Mouse (Mus musculus) heart, embryonic 16.5 days (tissue): ENCODE measurements around the gene Hps1. TPM values are rescaled to one million over a fixed set of nuclear protein-coding genes. Genes with fewer than 3 reads are reported as not detected.
A peak's percentile ranks its signal among the peaks of the same experiment; 100 is the strongest.

Experiments
- ATAC-seq: fragments of 200-750 bp; cut with Nextera tagmentation; replicated peaks from 2 replicates; pipeline ENCODE4 v1.8.0; 2017; ENCODE audit warnings: moderate number of reproducible peaks; ENCODE audit not compliant: insufficient read depth, low FRiP score; ENCODE audit errors: extremely low read depth
- H3K27ac ChIP-seq: fragments of 300-500 bp; sonication (generic); 2 replicates; pipeline ENCODE4 v1.5.1; 2014; ENCODE audit warnings: mild to moderate bottlenecking, low read length, control low read depth, moderate library complexity
- H3K27me3 ChIP-seq: fragments of 300-500 bp; sonication (generic); 2 replicates; pipeline ENCODE4 v1.6.1; 2014; ENCODE audit warnings: low read length, mixed read lengths; ENCODE audit not compliant: control insufficient read depth, insufficient read depth
- H3K36me3 ChIP-seq: fragments of 300-500 bp; sonication (generic); 2 replicates; pipeline ENCODE4 v1.6.1; 2014; ENCODE audit not compliant: control insufficient read depth, insufficient read depth
- H3K4me1 ChIP-seq: fragments of 300-500 bp; sonication (generic); 2 replicates; pipeline ENCODE4 v1.6.1; 2014; ENCODE audit warnings: low read length, mixed read lengths; ENCODE audit not compliant: control insufficient read depth, insufficient read depth
- H3K4me2 ChIP-seq: fragments of 300-500 bp; sonication (generic); 2 replicates; pipeline ENCODE4 v1.6.1; 2014; ENCODE audit warnings: low read depth, mild to moderate bottlenecking, control low read depth, low read length
- H3K4me3 ChIP-seq: fragments of 300-500 bp; sonication (generic); 2 replicates; pipeline ENCODE4 v1.5.1; 2014; ENCODE audit warnings: mild to moderate bottlenecking, control low read depth, low read length
- H3K9ac ChIP-seq: fragments of 300-500 bp; sonication (generic); 2 replicates; pipeline ENCODE4 v1.6.1; 2014; ENCODE audit warnings: low read length, control low read depth
- H3K9me3 ChIP-seq: fragments of 300-500 bp; sonication (generic); replicated peaks from 2 replicates; pipeline ENCODE4 v1.6.1; 2016; ENCODE audit warnings: low read length; ENCODE audit not compliant: control insufficient read depth
- WGBS: fragments of 180-500 bp; shearing (Covaris S2); extraction: QIAGEN DNeasy Blood & Tissue Kit; methylation state at CpG from one replicate; pipeline ENCODE4 v1.1.7; 2014; 5-methylcytosine and 5-hydroxymethylcytosine counted together
- polyA plus RNA-seq: library from polyadenylated mRNA; unstranded; fragments of >200 nt; fragmentation: Nextera tagmentation; extraction: Ambion mirVana; gene quantifications from 2 replicates; pipeline ENCODE4 v1.2.1, GENCODE M21; 2015

Gene Hps1
- polyA plus RNA-seq, 1 experiment from 2014 or later: 6.7 TPM

- Histone ChIP-seq H3K9me3 (no peaks in the 10 kb centered on the region), H3K9ac (no peak overlapping the region), H3K4me1 (peaks cover 13% of the 10 kb centered on the region), H3K27me3 (no peaks in the 10 kb centered on the region), H3K27ac (no peak overlapping the region), H3K4me2 (no peak overlapping the region), H3K4me3 (no peak overlapping the region), H3K36me3 (no peaks in the 10 kb centered on the region)
- WGBS: 73% methylated on average over 4 of the region's 4 CpGs
- ATAC-seq: no peak
Measured at GRCm38 (mm10) chr19:42745869-42746224, 33.9 kb downstream of the Hps1 start.

- 60% methylated on average over 9 of the region's 9 CpGs for WGBS
- Histone ChIP-seq H3K4me3 (no peak overlapping the region), H3K27ac (no peak overlapping the region)
Measured at GRCm38 (mm10) chr19:42745084-42745868, 34.5 kb downstream of the Hps1 start.

GRCm38 (mm10) chr19:42744162-42744586 lies 35.6 kb downstream of the Hps1 start:
- peak; percentile 77; the same call in 1 of the 2 replicates for ATAC-seq
- Histone ChIP-seq H3K27ac (no peak overlapping the region), H3K36me3 (no peaks in the 10 kb centered on the region), H3K4me3 (no peak overlapping the region), H3K9me3 (no peaks in the 10 kb centered on the region), H3K9ac (no peak overlapping the region), H3K4me1 (peaks cover 6% of the 10 kb centered on the region; the same call in 1 of the 2 replicates), H3K27me3 (no peaks in the 10 kb centered on the region), H3K4me2 (no peak overlapping the region)
- 11% methylated on average over 4 of the region's 4 CpGs for WGBS

More at GRCm38 (mm10) chr19:42745084-42745868, 34.5 kb downstream of the Hps1 start:
- Histone ChIP-seq H3K9me3 (no peaks in the 10 kb centered on the region), H3K27me3 (no peaks in the 10 kb centered on the region), H3K4me2 (no peak overlapping the region), H3K36me3 (no peaks in the 10 kb centered on the region), H3K4me1 (peaks cover 11% of the 10 kb centered on the region), H3K9ac (no peak overlapping the region)
- ATAC-seq: no peak

DNA sequence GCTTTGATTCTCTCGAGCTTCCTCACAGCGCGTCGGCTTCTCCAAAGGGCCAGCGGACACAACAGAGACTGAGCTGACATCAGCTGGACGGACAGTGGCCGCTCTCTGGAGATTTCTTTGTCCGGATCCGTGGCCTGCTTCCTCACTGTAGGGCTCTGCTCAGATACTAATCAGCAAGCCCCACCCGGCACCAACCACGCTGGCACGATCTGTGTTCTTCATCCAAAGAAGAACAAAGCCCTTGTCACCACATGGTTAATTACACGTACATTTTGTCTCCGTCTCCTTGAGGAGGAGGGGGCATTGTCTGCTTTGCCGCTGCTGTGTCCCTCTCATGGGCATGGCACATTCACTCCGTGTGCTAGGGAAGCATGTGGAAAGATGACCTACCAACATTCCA lies 36.5 kb downstream of the Hps1 start:
- WGBS: 74% methylated on average over 16 of the region's 16 CpGs
- Histone ChIP-seq H3K36me3 (no peaks in the 10 kb centered on the region), H3K9ac (no peak overlapping the region), H3K27me3 (no peaks in the 10 kb centered on the region), H3K4me3 (no peak overlapping the region), H3K4me1 (peaks cover 6% of the 10 kb centered on the region; the same call in 1 of the 2 replicates), H3K4me2 (no peak overlapping the region), H3K9me3 (no peaks in the 10 kb centered on the region), H3K27ac (no peak overlapping the region)
- no peak for ATAC-seq

DNA sequence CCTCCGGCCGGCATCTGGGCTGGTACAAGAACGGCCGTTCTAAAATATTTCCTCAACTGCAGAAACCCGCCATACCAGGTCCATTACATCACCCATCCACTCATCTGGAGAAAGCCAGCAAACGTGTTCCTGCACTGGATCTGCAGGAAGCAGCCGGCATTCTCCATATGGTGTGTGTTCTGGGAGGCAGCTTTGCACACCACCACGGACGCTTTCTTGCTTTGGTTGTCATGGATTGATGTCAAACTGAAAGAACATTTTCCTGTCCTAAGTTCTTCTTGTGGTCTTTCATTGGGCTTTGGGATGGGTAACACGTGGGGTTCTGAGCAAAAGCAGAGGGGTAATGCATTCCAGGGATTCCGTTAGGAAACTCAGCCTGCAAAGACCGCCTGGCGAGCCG lies 37.9 kb downstream of the Hps1 start:
- H3K27ac ChIP-seq: no peak overlapping the region
- no peak overlapping the region for H3K9ac ChIP-seq
- H3K9me3 ChIP-seq: no peaks in the 10 kb centered on the region
- no peak overlapping the region for H3K4me3 ChIP-seq
- H3K4me2 ChIP-seq: peak overlapping the region; percentile 27
- no peak for ATAC-seq
- 34% methylated on average over 14 of the region's 14 CpGs for WGBS
- no peaks in the 10 kb centered on the region for H3K36me3 ChIP-seq
- peaks cover 6% of the 10 kb centered on the region; the same call in 1 of the 2 replicates for H3K4me1 ChIP-seq
- no peaks in the 10 kb centered on the region for H3K27me3 ChIP-seq

- Histone ChIP-seq H3K4me2 (no peak overlapping the region), H3K9ac (no peak overlapping the region), H3K4me1 (peaks cover 6% of the 10 kb centered on the region; the same call in 1 of the 2 replicates), H3K4me3 (no peak overlapping the region), H3K9me3 (no peaks in the 10 kb centered on the region), H3K27ac (no peak overlapping the region), H3K27me3 (no peaks in the 10 kb centered on the region), H3K36me3 (no peaks in the 10 kb centered on the region)
- no peak for ATAC-seq
- WGBS: 83% methylated on average over 8 of the region's 8 CpGs
Measured at GRCm38 (mm10) chr19:42740163-42740899, 39.4 kb downstream of the Hps1 start.

DNA sequence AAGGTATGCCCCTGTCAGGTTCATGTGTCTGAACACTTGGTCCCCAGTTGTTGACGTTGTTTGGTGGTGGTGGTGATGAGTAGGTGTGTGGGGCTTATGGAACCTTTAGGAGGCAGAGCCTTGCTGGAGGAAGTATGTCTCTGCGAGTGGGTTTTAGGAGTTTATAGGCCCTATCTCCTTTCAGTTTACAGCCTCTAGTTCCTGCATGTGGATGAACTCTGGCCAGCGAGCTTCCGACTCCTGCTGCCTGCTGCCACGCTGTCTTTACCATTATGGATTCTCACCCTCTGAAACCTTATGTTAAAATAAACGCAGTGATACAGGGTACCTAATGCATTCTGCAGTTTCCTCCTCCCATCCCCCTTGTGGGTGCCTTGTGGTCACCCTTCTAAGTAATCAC lies 40.0 kb downstream of the Hps1 start:
- WGBS: 84% methylated on average over 6 of the region's 6 CpGs
- Histone ChIP-seq H3K36me3 (no peaks in the 10 kb centered on the region), H3K4me1 (peaks cover 6% of the 10 kb centered on the region; the same call in 1 of the 2 replicates), H3K9me3 (no peaks in the 10 kb centered on the region), H3K4me2 (no peak overlapping the region), H3K4me3 (no peak overlapping the region), H3K27ac (no peak overlapping the region), H3K9ac (no peak overlapping the region), H3K27me3 (no peaks in the 10 kb centered on the region)
- ATAC-seq: no peak

- 63% methylated on average over 9 of the region's 9 CpGs for WGBS
- H3K36me3 ChIP-seq: no peaks in the 10 kb centered on the region
- no peaks in the 10 kb centered on the region for H3K9me3 ChIP-seq
- H3K4me2 ChIP-seq: no peak overlapping the region
- H3K9ac ChIP-seq: no peak overlapping the region
- peaks cover 6% of the 10 kb centered on the region; the same call in 1 of the 2 replicates for H3K4me1 ChIP-seq
- H3K27me3 ChIP-seq: no peaks in the 10 kb centered on the region
- H3K27ac ChIP-seq: no peak overlapping the region
- H3K4me3 ChIP-seq: no peak overlapping the region
- no peak for ATAC-seq
Measured at GRCm38 (mm10) chr19:42737753-42738152, 42.0 kb downstream of the Hps1 start.

DNA sequence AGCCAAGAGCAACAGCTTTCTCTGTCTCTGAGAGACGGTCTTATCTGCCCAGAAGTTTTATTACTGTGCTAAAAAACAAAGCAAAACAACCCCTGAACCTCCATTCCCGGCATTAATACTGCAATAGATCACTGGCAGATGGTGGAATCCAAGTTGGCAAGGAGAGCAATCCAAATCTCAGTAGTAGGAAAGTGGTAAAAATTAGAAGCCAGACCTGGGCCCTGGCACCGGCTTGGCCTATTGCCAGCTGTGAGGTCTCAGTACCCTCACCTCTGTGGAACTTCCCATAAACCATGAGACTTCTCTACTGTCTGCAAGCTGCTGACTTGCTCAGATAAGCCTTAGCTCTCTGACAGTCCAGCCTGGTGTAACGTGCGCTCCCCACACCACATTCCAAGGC lies 44.8 kb downstream of the Hps1 start:
- no peak overlapping the region for H3K4me3 ChIP-seq
- ATAC-seq: 0 out of 2 replicates have a peak, but pooled peaks have one; percentile 17
- no peak overlapping the region for H3K9ac ChIP-seq
- 71% methylated on average over 5 of the region's 5 CpGs for WGBS
- H3K27ac ChIP-seq: no peak overlapping the region
- no peaks in the 10 kb centered on the region for H3K4me1 ChIP-seq
- no peak overlapping the region for H3K4me2 ChIP-seq
- H3K9me3 ChIP-seq: no peaks in the 10 kb centered on the region
- H3K36me3 ChIP-seq: no peaks in the 10 kb centered on the region
- no peaks in the 10 kb centered on the region for H3K27me3 ChIP-seq
